Mouse (Mus musculus): ENCODE measurements around the gene Fhl4.
A peak's percentile ranks its signal among the peaks of the same experiment; 100 is the strongest.

Gene Fhl4

GRCm38 (mm10) chr10:85102247-85103084 is at the start of gene Fhl4, which contains the start of gene Tmem263:
Gene Fhl4 (minus strand): TSS chr10:85102495.
Gene Tmem263 (plus strand): TSS chr10:85102627.
- DNase-seq (ENCODE audit: low spot score in 2 of 2): peak; percentile 76 to 84

GRCm38 (mm10) chr10:85149226-85149625 is 46.9 kb upstream of the Fhl4 start:
- DNase-seq (ENCODE audit: low spot score in 2 of 2): no peak

GRCm38 (mm10) chr10:85146282-85146681 is 44.0 kb upstream of the Fhl4 start:
- DNase-seq (ENCODE audit: low spot score in 2 of 2): no peak

- no peak for DNase-seq (ENCODE audit: low spot score in 2 of 2)
Measured at GRCm38 (mm10) chr10:85141465-85141864, 39.2 kb upstream of the Fhl4 start.

- DNase-seq (ENCODE audit: low spot score in 2 of 2): no peak
Measured at GRCm38 (mm10) chr10:85136573-85136972, 34.3 kb upstream of the Fhl4 start.

- peak; percentile 21 to 67 for DNase-seq (ENCODE audit: low spot score in 2 of 2)
Measured at GRCm38 (mm10) chr10:85128453-85128852, 26.2 kb upstream of the Fhl4 start.

- DNase-seq (ENCODE audit: low spot score in 2 of 2): peak; percentile 69 to 90
Measured at GRCm38 (mm10) chr10:85127395-85128287, 25.3 kb upstream of the Fhl4 start, which contains the start of gene Mterf2. Gene Mterf2 (minus strand): TSS chr10:85128027.

- DNase-seq (ENCODE audit: low spot score in 2 of 2): no peak
Measured at GRCm38 (mm10) chr10:85125184-85125583, 22.9 kb upstream of the Fhl4 start.

- DNase-seq (ENCODE audit: low spot score in 2 of 2): no peak
Measured at GRCm38 (mm10) chr10:85114409-85114808, 12.1 kb upstream of the Fhl4 start.

GRCm38 (mm10) chr10:85103085-85103885 is 990 bp upstream of the Fhl4 start:
- peak; percentile 29 to 37 for DNase-seq (ENCODE audit: low spot score in 2 of 2)

GRCm38 (mm10) chr10:85101841-85102240 is 454 bp downstream of the Fhl4 start:
- no peak for DNase-seq (ENCODE audit: low spot score in 2 of 2)

- DNase-seq (ENCODE audit: low spot score in 2 of 2): no peak
Measured at GRCm38 (mm10) chr10:85071605-85072152, 30.6 kb downstream of the Fhl4 start.

GRCm38 (mm10) chr10:85054876-85055275 is 47.4 kb downstream of the Fhl4 start:
- DNase-seq (ENCODE audit: low spot score in 2 of 2): no peak

- DNase-seq (ENCODE audit: low spot score in 2 of 2): no peak
Measured at GRCm38 (mm10) chr10:85052451-85052850, 49.8 kb downstream of the Fhl4 start.

GRCm38 (mm10) chr10:85050668-85051208 is 51.6 kb downstream of the Fhl4 start:
- DNase-seq (ENCODE audit: low spot score in 2 of 2): no peak

- no peak for DNase-seq (ENCODE audit: low spot score in 2 of 2)
Measured at GRCm38 (mm10) chr10:85048008-85048407, 54.3 kb downstream of the Fhl4 start.

- peak in 1 of 2 experiments; percentile 23 for DNase-seq (ENCODE audit: low spot score in 2 of 2)
Measured at GRCm38 (mm10) chr10:85046585-85046984, 55.7 kb downstream of the Fhl4 start.

Measured in spleen, postnatal 10 days (tissue).